In genomic region chr2:124601702-124602378, GRCm38 (mm10) we compare ENCODE assay signal across 22 mouse cellular contexts.
DNase-seq lines count a peak whose midpoint lies in the region; ATAC-seq and TF ChIP-seq lines count a peak whose summit lies in the region.
"Had no signal": no experiment of that assay in that cellular context is flagged by ENCODE, and none has a peak within 500 bp of the region (broad histone marks: within the 10 kb centered on the region; RNA-seq: fewer than 3 reads in every experiment).

No protein-coding gene starts in this region.

- ATAC-seq in forebrain, embryonic 15.5 days (replicated peaks), result no peak
- ATAC-seq in forebrain, embryonic 13.5 days, result no peak
- ATAC-seq in stomach, embryonic 15.5 days (ENCODE audit: insufficient read depth, low FRiP score, low read depth), result peak; percentile 39; the same call in 1 of the 2 replicates
- no peak for ATAC-seq in stomach, postnatal 0 days (ENCODE audit: low FRiP score, low TSS enrichment)
- ATAC-seq: CD4-positive, CD25-positive, alpha-beta regulatory T cell, adult 4 months; forebrain, postnatal 0 days; hindbrain, embryonic 16.5 days; inflammation-experienced regulatory T-cells, adult 6 months had no signal

- TF ChIP-seq CTCF in stomach, postnatal 0 days (IDR thresholded peaks at IDR 0.05; ENCODE audit: low read depth), result no peak

- no peak overlapping the region for H3K4me3 ChIP-seq in forebrain, embryonic 15.5 days
- H3K4me3 ChIP-seq in forebrain, embryonic 13.5 days, result no peak overlapping the region
- H3K4me3 ChIP-seq in heart, embryonic 10.5 days, result no peak overlapping the region
- H3K4me3 ChIP-seq in stomach, embryonic 15.5 days (replicated peaks), result no peak overlapping the region
- H3K4me3 ChIP-seq in stomach, postnatal 0 days (ENCODE audit: low read depth, low read length), result no peak overlapping the region
- H3K4me3 ChIP-seq: embryonic facial prominence, embryonic 12.5 days had no signal

- intact Hi-C loops in heart, postnatal 14 days (cut with DNase I), result loop anchor here (10.0 kb wide), 1 partner anchor 583 kb away; no protein-coding TSS in a partner anchor

- no peaks in the 10 kb centered on the region for H3K9me3 ChIP-seq in forebrain, embryonic 15.5 days
- H3K9me3 ChIP-seq in forebrain, embryonic 13.5 days (replicated peaks), result no peaks in the 10 kb centered on the region
- H3K9me3 ChIP-seq in heart, embryonic 10.5 days, result no peaks in the 10 kb centered on the region
- no peaks in the 10 kb centered on the region for H3K9me3 ChIP-seq in stomach, embryonic 15.5 days
- H3K9me3 ChIP-seq in stomach, postnatal 0 days (ENCODE audit: control insufficient read depth, low read length), result no peaks in the 10 kb centered on the region
- H3K9me3 ChIP-seq: embryonic facial prominence, embryonic 12.5 days had no signal

- H3K27ac ChIP-seq in forebrain, embryonic 15.5 days (replicated peaks), result peak overlapping the region; percentile 38; the same call in 1 of the 2 replicates
- H3K27ac ChIP-seq in forebrain, embryonic 13.5 days, result no peak overlapping the region
- peak overlapping the region; percentile 62; the same call in 1 of the 2 replicates for H3K27ac ChIP-seq in heart, embryonic 10.5 days
- no peak overlapping the region for H3K27ac ChIP-seq in stomach, embryonic 15.5 days
- no peak overlapping the region for H3K27ac ChIP-seq in stomach, postnatal 0 days (replicated peaks)
- H3K27ac ChIP-seq: embryonic facial prominence, embryonic 12.5 days had no signal

- H3K27me3 ChIP-seq in forebrain, embryonic 15.5 days, result no peaks in the 10 kb centered on the region
- no peaks in the 10 kb centered on the region for H3K27me3 ChIP-seq in forebrain, embryonic 13.5 days
- H3K27me3 ChIP-seq in heart, embryonic 10.5 days (ENCODE audit: insufficient read depth, poor library complexity, severe bottlenecking), result no peaks in the 10 kb centered on the region
- H3K27me3 ChIP-seq in stomach, embryonic 15.5 days (replicated peaks), result no peaks in the 10 kb centered on the region
- no peaks in the 10 kb centered on the region for H3K27me3 ChIP-seq in stomach, postnatal 0 days (ENCODE audit: control insufficient read depth, insufficient read depth, low read length)
- H3K27me3 ChIP-seq: embryonic facial prominence, embryonic 12.5 days had no signal

- H3K4me1 ChIP-seq in forebrain, embryonic 15.5 days, result peaks cover 10% of the 10 kb centered on the region
- H3K4me1 ChIP-seq in forebrain, embryonic 13.5 days, result 0 out of 2 replicates have a peak, but pooled peaks cover 6% of the 10 kb centered on the region
- H3K4me1 ChIP-seq in heart, embryonic 10.5 days, result peaks cover 15% of the 10 kb centered on the region
- no peaks in the 10 kb centered on the region for H3K4me1 ChIP-seq in stomach, embryonic 15.5 days
- H3K4me1 ChIP-seq in stomach, postnatal 0 days (replicated peaks; ENCODE audit: control insufficient read depth, insufficient read depth), result no peaks in the 10 kb centered on the region
- H3K4me1 ChIP-seq: embryonic facial prominence, embryonic 12.5 days had no signal

- no peak for DNase-seq in heart, embryonic 10.5 days (ENCODE audit: low spot score)
- DNase-seq in heart, postnatal 14 days, result no peak
- no peak for DNase-seq in stomach, postnatal 0 days (ENCODE audit: low spot score)
- DNase-seq in yolk sac, embryonic 10.5 days (ENCODE audit: low spot score), result peak; percentile 31
- DNase-seq in spleen, postnatal 36 days (ENCODE audit: low spot score in 2 of 2), result no peak
- DNase-seq: adrenal gland, adult 8-10 months; adrenal gland, postnatal 36 days; B cell, adult 2 months; cerebellum, adult 8-10 months; embryo, embryonic 11 days; forebrain, postnatal 0 days; gastrocnemius, postnatal 36 days; heart, postnatal 10 days; kidney, adult 8-10 months had no signal

- TF ChIP-seq EP300 in stomach, postnatal 0 days (optimal IDR thresholded peaks at IDR 0.05), result no peak

- WGBS in forebrain, embryonic 15.5 days, result 80% methylated on average over 9 of the region's 9 CpGs
- 79% methylated on average over 9 of the region's 9 CpGs for WGBS in forebrain, embryonic 13.5 days
- WGBS in heart, embryonic 10.5 days, result 79% methylated on average over 9 of the region's 9 CpGs
- 77% methylated on average over 9 of the region's 9 CpGs for WGBS in stomach, embryonic 15.5 days
- 76% methylated on average over 9 of the region's 9 CpGs for WGBS in stomach, postnatal 0 days

- no peak overlapping the region for H3K9ac ChIP-seq in forebrain, embryonic 15.5 days (replicated peaks)
- no peak overlapping the region for H3K9ac ChIP-seq in forebrain, embryonic 13.5 days
- no peak overlapping the region for H3K9ac ChIP-seq in stomach, embryonic 15.5 days
- H3K9ac ChIP-seq in stomach, postnatal 0 days (ENCODE audit: low read length), result no peak overlapping the region
- H3K9ac ChIP-seq: embryonic facial prominence, embryonic 12.5 days; forebrain, postnatal 0 days had no signal

- no peak overlapping the region for H3K4me2 ChIP-seq in forebrain, embryonic 15.5 days (replicated peaks)
- H3K4me2 ChIP-seq in forebrain, embryonic 13.5 days, result no peak overlapping the region
- no peak overlapping the region for H3K4me2 ChIP-seq in stomach, embryonic 15.5 days
- no peak overlapping the region for H3K4me2 ChIP-seq in stomach, postnatal 0 days (replicated peaks; ENCODE audit: low read depth)
- H3K4me2 ChIP-seq: embryonic facial prominence, embryonic 12.5 days had no signal

- H3K36me3 ChIP-seq in forebrain, embryonic 15.5 days, result no peaks in the 10 kb centered on the region
- H3K36me3 ChIP-seq in forebrain, embryonic 13.5 days (ENCODE audit: poor library complexity, severe bottlenecking), result no peaks in the 10 kb centered on the region
- H3K36me3 ChIP-seq in heart, embryonic 10.5 days, result no peaks in the 10 kb centered on the region
- H3K36me3 ChIP-seq in stomach, embryonic 15.5 days, result no peaks in the 10 kb centered on the region
- no peaks in the 10 kb centered on the region for H3K36me3 ChIP-seq in stomach, postnatal 0 days (ENCODE audit: control insufficient read depth, insufficient read depth, low read length)
- H3K36me3 ChIP-seq: embryonic facial prominence, embryonic 12.5 days; G1E had no signal

Comparison
In these comparisons a context has a peak if more than half of its experiments do, and no peak if none do; other contexts are left out.
1. H3K27ac ChIP-seq: peak in forebrain, embryonic 15.5 days (single experiment) and heart, embryonic 10.5 days (single experiment); none in forebrain, embryonic 13.5 days (single experiment), stomach, embryonic 15.5 days (single experiment) and stomach, postnatal 0 days (single experiment).